Mouse (Mus musculus) liver, postnatal 0 days (tissue): ENCODE data around the gene Map7.

ENCODE experiments used
- CTCF ChIP-seq: sonication (generic); IDR thresholded peaks from 2 replicates; pipeline ENCODE4 v1.5.1; 2016; ENCODE audit warnings: antibody characterized with exemption, low read depth
- EP300 ChIP-seq: IDR thresholded peaks from 2 replicates; pipeline ENCODE4 v1.6.1; 2016; ENCODE audit warnings: antibody characterized with exemption, low read depth, mild to moderate bottlenecking

DNA sequence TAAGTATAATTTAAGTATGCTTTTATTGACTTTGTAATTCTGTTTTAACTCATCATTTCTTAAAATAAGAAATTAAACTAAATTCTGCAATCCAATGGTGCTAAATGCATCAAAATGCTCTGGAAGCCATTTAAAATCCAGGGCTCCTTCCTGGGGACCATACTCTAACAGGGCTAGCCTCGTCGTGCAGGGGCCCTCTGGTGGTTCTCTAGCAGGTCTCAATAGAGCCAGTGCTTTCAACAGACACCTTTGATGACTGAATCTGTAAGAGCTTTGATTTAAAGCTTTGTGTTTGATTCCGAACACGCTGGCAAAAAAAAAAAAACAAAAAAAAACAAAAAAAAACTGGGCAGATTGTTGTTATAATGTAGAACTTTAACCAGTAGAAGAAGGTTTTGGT is 70.6 kb downstream of the Map7 start:
- TF ChIP-seq CTCF, result no peak
- TF ChIP-seq EP300, result no peak
